Mouse (Mus musculus) liver, embryonic 16.5 days (tissue): Measurements from ENCODE around the gene Cyp4f39. TPM values are rescaled to one million over a fixed set of nuclear protein-coding genes. Genes with fewer than 3 reads are reported as not detected.
"Not testable (repeated sequence)": the region's sequence is repeated elsewhere in the genome, so short reads cannot be mapped to it uniquely, and the experiment has no call there.

Experiments used
- ATAC-seq: fragments of 200-750 bp; cut with Nextera tagmentation; 2 replicates; pipeline ENCODE4 v1.8.0; 2017; ENCODE audit warnings: low read depth, mild to moderate bottlenecking, moderate number of reproducible peaks, moderate library complexity
- H3K27ac ChIP-seq: fragments of 300-500 bp; sonication (generic); 2 replicates; pipeline ENCODE4 v1.5.1; 2014; ENCODE audit warnings: mild to moderate bottlenecking, low read length
- H3K27me3 ChIP-seq: fragments of 300-500 bp; sonication (generic); 2 replicates; pipeline ENCODE4 v1.6.1; 2014; ENCODE audit warnings: low read depth, low read length, mixed read lengths; ENCODE audit not compliant: control insufficient read depth, insufficient read depth
- H3K36me3 ChIP-seq: fragments of 300-500 bp; sonication (generic); 2 replicates; pipeline ENCODE4 v1.6.1; 2014; ENCODE audit warnings: mild to moderate bottlenecking; ENCODE audit not compliant: control insufficient read depth, insufficient read depth
- H3K4me1 ChIP-seq: fragments of 300-500 bp; sonication (generic); 2 replicates; pipeline ENCODE4 v1.6.1; 2014; ENCODE audit warnings: low read depth, low read length, mixed read lengths; ENCODE audit not compliant: control insufficient read depth
- H3K4me2 ChIP-seq: fragments of 300-500 bp; sonication (generic); 2 replicates; pipeline ENCODE4 v1.6.1; 2014; ENCODE audit warnings: low read depth, low read length, mixed read lengths
- H3K4me3 ChIP-seq: fragments of 300-500 bp; sonication (generic); 2 replicates; pipeline ENCODE4 v1.5.1; 2014; ENCODE audit warnings: low read depth, mild to moderate bottlenecking, low read length
- H3K9ac ChIP-seq: fragments of 300-500 bp; sonication (generic); 2 replicates; pipeline ENCODE4 v1.6.1; 2014; ENCODE audit warnings: low read depth, low read length
- H3K9me3 ChIP-seq: fragments of 300-500 bp; sonication (generic); replicated peaks from 2 replicates; pipeline ENCODE4 v1.6.1; 2016; ENCODE audit warnings: low read length; ENCODE audit not compliant: control insufficient read depth
- WGBS: fragments of 180-500 bp; shearing (Covaris S2); extraction: QIAGEN DNeasy Blood & Tissue Kit; methylation state at CpG from one replicate; pipeline ENCODE4 v1.1.7; 2014; ENCODE audit not compliant: insufficient replicate concordance; 5-methylcytosine and 5-hydroxymethylcytosine counted together
- polyA plus RNA-seq: library from polyadenylated mRNA; unstranded; fragments of >200 nt; fragmentation: Nextera tagmentation; extraction: Ambion mirVana; gene quantifications from 2 replicates; pipeline ENCODE4 v1.2.1, GENCODE M21; 2015

The Cyp4f39 gene
- polyA plus RNA-seq, 1 experiment from 2014 or later, result 0.81 TPM

GRCm38 (mm10) chr17:32479554-32480506 is 27.3 kb downstream of the Cyp4f39 start:
- H3K27me3 ChIP-seq, result peaks cover 3% of the 10 kb centered on the region
- H3K9ac ChIP-seq, result no peak overlapping the region
- no peaks in the 10 kb centered on the region for H3K9me3 ChIP-seq
- ATAC-seq, result no peak
- no peaks in the 10 kb centered on the region for H3K36me3 ChIP-seq
- no peaks in the 10 kb centered on the region for H3K4me1 ChIP-seq
- no peak overlapping the region for H3K4me2 ChIP-seq
- no peak overlapping the region for H3K4me3 ChIP-seq
- 15% methylated on average over 6 of the region's 8 CpGs for WGBS
- H3K27ac ChIP-seq, result no peak overlapping the region

- H3K4me2 ChIP-seq, result no peak overlapping the region
- H3K27me3 ChIP-seq, result peaks cover 3% of the 10 kb centered on the region
Measured at GRCm38 (mm10) chr17:32481766-32482165, 29.2 kb downstream of the Cyp4f39 start.

GRCm38 (mm10) chr17:32483200-32483599 is 30.7 kb downstream of the Cyp4f39 start:
- no peak overlapping the region for H3K27ac ChIP-seq
- no peaks in the 10 kb centered on the region for H3K4me1 ChIP-seq
- no peak overlapping the region for H3K4me3 ChIP-seq
- no peaks in the 10 kb centered on the region for H3K36me3 ChIP-seq
- H3K9me3 ChIP-seq, result no peaks in the 10 kb centered on the region
- no peak overlapping the region for H3K4me2 ChIP-seq
- H3K27me3 ChIP-seq, result peaks cover 3% of the 10 kb centered on the region
- peak; percentile 91 for ATAC-seq
- no peak overlapping the region for H3K9ac ChIP-seq
- WGBS, result 18% methylated on average over 18 of the region's 18 CpGs

More at GRCm38 (mm10) chr17:32481766-32482165, 29.2 kb downstream of the Cyp4f39 start:
- ATAC-seq, result no peak
- Histone ChIP-seq H3K4me3 (no peak overlapping the region), H3K36me3 (no peaks in the 10 kb centered on the region), H3K4me1 (no peaks in the 10 kb centered on the region), H3K9me3 (no peaks in the 10 kb centered on the region), H3K9ac (no peak overlapping the region), H3K27ac (no peak overlapping the region)
- 68% methylated on average over 14 of the region's 14 CpGs for WGBS

- ATAC-seq, result peak; percentile 27; the same call in 1 of the 2 replicates
- Histone ChIP-seq H3K4me1 (peaks cover 7% of the 10 kb centered on the region), H3K9me3 (no peaks in the 10 kb centered on the region), H3K27me3 (no peaks in the 10 kb centered on the region; the same call in 1 of the 2 replicates), H3K36me3 (no peaks in the 10 kb centered on the region), H3K4me2 (peak overlapping the region; percentile 57), H3K27ac (no peak overlapping the region), H3K9ac (no peak overlapping the region), H3K4me3 (peak overlapping the region; percentile 45)
- 10% methylated on average over 30 of the region's 30 CpGs for WGBS
Measured at GRCm38 (mm10) chr17:32492349-32492980, 39.9 kb downstream of the Cyp4f39 start.

GRCm38 (mm10) chr17:32494601-32495000 is 42.1 kb downstream of the Cyp4f39 start:
- ATAC-seq, result no peak

GRCm38 (mm10) chr17:32500511-32500910 is 48.0 kb downstream of the Cyp4f39 start:
- H3K9me3 ChIP-seq, H3K36me3 ChIP-seq, H3K4me3 ChIP-seq, ATAC-seq, H3K4me1 ChIP-seq, H3K9ac ChIP-seq, H3K27me3 ChIP-seq, H3K27ac ChIP-seq, H3K4me2 ChIP-seq: not testable (repeated sequence)
- 60% methylated on average over 4 of the region's 4 CpGs for WGBS

More at GRCm38 (mm10) chr17:32494601-32495000, 42.1 kb downstream of the Cyp4f39 start:
- Histone ChIP-seq H3K9ac (no peak overlapping the region), H3K27ac (no peak overlapping the region), H3K4me3 (no peak overlapping the region), H3K27me3 (no peaks in the 10 kb centered on the region; the same call in 1 of the 2 replicates), H3K36me3 (no peaks in the 10 kb centered on the region), H3K4me2 (no peak overlapping the region), H3K9me3 (no peaks in the 10 kb centered on the region), H3K4me1 (peaks cover 7% of the 10 kb centered on the region)
- WGBS, result 41% methylated on average over 1 of the region's 1 CpGs

- no peaks in the 10 kb centered on the region for H3K9me3 ChIP-seq
- H3K27me3 ChIP-seq, result no peaks in the 10 kb centered on the region
- H3K36me3 ChIP-seq, result no peaks in the 10 kb centered on the region
- no peak for ATAC-seq
- no peak overlapping the region for H3K4me2 ChIP-seq
- no peak overlapping the region for H3K9ac ChIP-seq
- no peaks in the 10 kb centered on the region for H3K4me1 ChIP-seq
- WGBS, result 50% methylated on average over 3 of the region's 3 CpGs
- H3K27ac ChIP-seq, result no peak overlapping the region
- H3K4me3 ChIP-seq, result no peak overlapping the region
Measured at GRCm38 (mm10) chr17:32501051-32501450, 48.5 kb downstream of the Cyp4f39 start.

- Histone ChIP-seq H3K4me2 (no peak overlapping the region), H3K27ac (no peak overlapping the region), H3K27me3 (no peaks in the 10 kb centered on the region), H3K36me3 (no peaks in the 10 kb centered on the region), H3K4me1 (no peaks in the 10 kb centered on the region), H3K4me3 (no peak overlapping the region), H3K9me3 (no peaks in the 10 kb centered on the region), H3K9ac (no peak overlapping the region)
- 48% methylated on average over 2 of the region's 2 CpGs for WGBS
- no peak for ATAC-seq
Measured at GRCm38 (mm10) chr17:32503111-32503510, 50.6 kb downstream of the Cyp4f39 start.
